Mouse (Mus musculus) effector memory CD4-positive, alpha-beta T cell, adult 5 months (primary cell): ENCODE results near the gene Mdga2. TPM values are rescaled to one million over a fixed set of nuclear protein-coding genes. Genes with fewer than 3 reads are reported as not detected.

Experiments
- polyA plus RNA-seq: library from polyadenylated mRNA; unstranded; fragments of 100-300 nt; shearing (Covaris generic); gene quantifications from one replicate; pipeline ENCODE4 v1.2.1, GENCODE M21; 2017

Gene Mdga2
- 0.42 TPM for polyA plus RNA-seq

DNA sequence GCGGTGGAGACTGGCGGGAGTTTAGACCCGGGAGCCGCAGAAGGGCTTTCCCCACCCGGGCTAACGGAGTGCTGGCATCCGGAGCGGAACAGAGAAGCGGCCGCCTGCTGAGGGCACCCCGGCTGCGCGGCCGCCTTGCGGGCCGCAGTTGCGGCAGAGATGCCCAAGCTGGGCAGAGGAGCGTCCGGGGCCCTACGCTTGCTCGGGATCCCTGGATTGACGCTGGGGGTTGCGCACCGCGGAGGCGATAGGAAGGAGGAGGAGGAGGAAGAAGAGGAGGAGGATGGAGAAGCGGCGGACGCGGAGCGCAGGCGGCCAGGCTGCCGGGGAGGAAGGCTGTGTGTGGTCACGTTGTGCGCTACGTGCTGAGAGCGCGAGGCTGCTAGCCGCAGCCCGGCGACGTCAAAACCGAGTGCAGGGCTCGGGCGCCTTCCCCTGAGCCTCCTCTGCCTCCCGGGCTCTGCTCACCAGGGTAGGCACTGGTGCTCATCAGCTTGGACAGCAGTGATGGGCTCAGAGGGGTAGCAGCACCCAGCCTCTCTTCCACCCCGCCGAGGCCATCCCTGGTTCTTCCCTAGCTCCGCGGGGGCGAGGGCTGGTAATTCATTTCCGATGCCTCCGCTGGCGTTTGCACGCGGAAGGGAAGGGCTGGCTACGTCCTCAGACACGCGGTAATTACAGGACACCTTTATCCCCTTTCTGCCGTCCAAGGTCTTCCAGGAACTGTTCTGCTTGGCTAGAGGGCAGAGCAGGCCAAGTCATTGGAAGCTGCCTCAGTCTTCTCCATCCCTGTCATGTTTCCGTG lies at the start of gene Mdga2:
Gene Mdga2 (minus strand): TSS at position 329 of the 805 bp plus-strand sequence.

